Mouse (Mus musculus): ENCODE data around the gene Myrfl. TPM values are rescaled to one million over a fixed set of nuclear protein-coding genes. Genes with fewer than 3 reads are reported as not detected.

Gene Myrfl
- total and polyA plus RNA-seq, 2 experiments, result not detected

DNA sequence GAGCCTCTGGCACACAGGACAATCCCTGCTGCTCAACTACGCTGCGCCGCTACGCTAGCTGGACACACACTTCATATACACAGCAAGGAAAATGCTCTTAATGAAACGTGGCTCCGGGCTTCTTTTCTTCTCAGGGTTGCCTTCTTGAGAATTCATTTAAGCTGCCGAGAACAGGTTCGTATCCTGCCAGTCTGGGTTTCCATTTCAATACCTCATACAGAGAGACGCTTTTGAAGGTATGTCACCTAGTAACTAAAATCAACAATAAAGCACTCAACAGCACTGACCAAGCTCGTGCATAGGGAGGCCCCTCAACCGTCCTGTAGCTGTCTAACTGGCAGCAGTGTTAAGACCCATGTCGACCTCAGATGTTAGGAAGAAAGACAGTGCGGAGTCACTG lies 35.7 kb upstream of the Myrfl start:
- Histone ChIP-seq H3K79me2 (ENCODE audit: control insufficient read depth, insufficient read depth, low read length) (no peaks in the 10 kb centered on the region), H3K27ac (replicated peaks; ENCODE audit: insufficient read depth, low read depth, low read length) (no peak overlapping the region), H3K9ac (ENCODE audit: low read depth, low read length) (no peak overlapping the region), H3K36me3 (ENCODE audit: control insufficient read depth, insufficient read depth, low read length) (peaks cover 46% of the 10 kb centered on the region), H3K4me3 (ENCODE audit: insufficient read depth, low read depth, low read length) (no peak overlapping the region), H3K27me3 (ENCODE audit: control insufficient read depth, insufficient read depth, low read length) (no peaks in the 10 kb centered on the region), H3K4me1 (ENCODE audit: control insufficient read depth, insufficient read depth, low read length) (no peaks in the 10 kb centered on the region)
- TF ChIP-seq POLR2A (IDR thresholded peaks at IDR 0.05; ENCODE audit: extremely low read depth, insufficient read depth, low read length) (no peak), CTCF (IDR thresholded peaks at IDR 0.05; ENCODE audit: low read depth, low read length) (no peak)
- no peak for DNase-seq (ENCODE audit: extremely low read depth, low read depth, low spot score)
- 94% methylated on average over 13 of the region's 13 CpGs for WGBS

DNA sequence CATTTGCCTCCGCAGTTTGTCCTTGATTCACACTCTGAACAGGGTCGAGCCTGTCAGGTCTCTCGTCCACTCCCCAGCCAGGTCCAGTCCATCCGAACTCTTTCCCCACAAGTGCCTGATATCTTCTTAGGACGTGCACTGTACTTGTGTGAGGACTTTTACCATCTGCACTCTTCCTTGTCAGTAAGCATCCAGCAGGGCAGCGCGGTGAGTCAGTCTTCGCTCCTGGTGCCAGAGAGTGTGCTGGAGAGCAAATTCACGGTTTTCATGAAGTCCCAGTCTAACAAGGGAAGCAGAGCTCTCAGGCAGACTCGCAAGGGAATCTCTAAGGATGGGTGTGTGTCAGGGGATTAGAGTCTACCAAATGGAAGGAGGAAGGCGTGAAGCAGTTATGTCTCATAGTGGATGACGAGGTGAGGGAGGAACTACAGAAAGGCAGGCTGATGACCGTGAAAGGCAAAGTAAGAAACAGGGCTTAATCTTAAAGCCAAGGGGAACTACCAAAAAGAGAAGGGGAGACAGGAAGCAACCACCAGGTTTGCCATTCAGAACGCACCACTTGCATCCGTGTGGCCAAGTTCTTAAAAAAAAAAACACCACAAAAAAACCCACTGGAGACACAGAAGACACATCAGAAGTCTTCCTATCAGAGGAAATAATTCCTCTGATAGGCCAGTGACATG lies 34.9 kb upstream of the Myrfl start:
- H3K27ac ChIP-seq (replicated peaks; ENCODE audit: insufficient read depth, low read depth, low read length), result no peak overlapping the region
- 91% methylated on average over 15 of the region's 15 CpGs for WGBS
- no peaks in the 10 kb centered on the region for H3K27me3 ChIP-seq (ENCODE audit: control insufficient read depth, insufficient read depth, low read length)
- peaks cover 48% of the 10 kb centered on the region for H3K36me3 ChIP-seq (ENCODE audit: control insufficient read depth, insufficient read depth, low read length)
- no peaks in the 10 kb centered on the region for H3K79me2 ChIP-seq (ENCODE audit: control insufficient read depth, insufficient read depth, low read length)
- H3K4me1 ChIP-seq (ENCODE audit: control insufficient read depth, insufficient read depth, low read length), result no peaks in the 10 kb centered on the region
- no peak overlapping the region for H3K9ac ChIP-seq (ENCODE audit: low read depth, low read length)
- TF ChIP-seq CTCF (IDR thresholded peaks at IDR 0.05; ENCODE audit: low read depth, low read length) (no peak), POLR2A (IDR thresholded peaks at IDR 0.05; ENCODE audit: extremely low read depth, insufficient read depth, low read length) (no peak)
- no peak overlapping the region for H3K4me3 ChIP-seq (ENCODE audit: insufficient read depth, low read depth, low read length)
- no peak for DNase-seq (ENCODE audit: extremely low read depth, low read depth, low spot score)

DNA sequence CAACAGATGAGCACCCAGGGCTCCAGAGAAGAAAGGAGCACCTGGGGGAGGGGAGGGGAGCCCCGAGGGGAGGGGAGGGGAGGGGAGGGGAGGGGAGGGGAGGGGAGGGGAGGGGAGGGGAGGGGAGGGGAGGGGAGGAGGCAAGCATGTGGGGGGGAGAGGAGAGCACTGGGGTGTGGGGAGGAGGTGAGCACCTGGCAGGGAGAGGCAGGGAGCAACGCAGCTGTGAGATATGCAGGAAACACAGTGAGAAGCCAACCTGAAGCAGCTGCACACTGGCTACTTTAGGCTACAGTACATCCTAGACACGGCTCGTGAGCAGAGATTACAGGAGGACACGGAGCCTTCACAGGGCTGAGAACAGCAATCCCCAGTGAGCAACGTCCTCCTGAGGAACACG lies 34.2 kb upstream of the Myrfl start:
- H3K27ac ChIP-seq (replicated peaks; ENCODE audit: insufficient read depth, low read depth, low read length), result no peak overlapping the region
- WGBS, result 87% methylated on average over 6 of the region's 7 CpGs
- no peak overlapping the region for H3K9ac ChIP-seq (ENCODE audit: low read depth, low read length)
- H3K36me3 ChIP-seq (ENCODE audit: control insufficient read depth, insufficient read depth, low read length), result peaks cover 51% of the 10 kb centered on the region
- TF ChIP-seq POLR2A (IDR thresholded peaks at IDR 0.05; ENCODE audit: extremely low read depth, insufficient read depth, low read length), result no peak
- H3K79me2 ChIP-seq (ENCODE audit: control insufficient read depth, insufficient read depth, low read length), result no peaks in the 10 kb centered on the region
- H3K27me3 ChIP-seq (ENCODE audit: control insufficient read depth, insufficient read depth, low read length), result no peaks in the 10 kb centered on the region
- no peak overlapping the region for H3K4me3 ChIP-seq (ENCODE audit: insufficient read depth, low read depth, low read length)
- DNase-seq (ENCODE audit: extremely low read depth, low read depth, low spot score), result no peak
- H3K4me1 ChIP-seq (ENCODE audit: control insufficient read depth, insufficient read depth, low read length), result no peaks in the 10 kb centered on the region

DNA sequence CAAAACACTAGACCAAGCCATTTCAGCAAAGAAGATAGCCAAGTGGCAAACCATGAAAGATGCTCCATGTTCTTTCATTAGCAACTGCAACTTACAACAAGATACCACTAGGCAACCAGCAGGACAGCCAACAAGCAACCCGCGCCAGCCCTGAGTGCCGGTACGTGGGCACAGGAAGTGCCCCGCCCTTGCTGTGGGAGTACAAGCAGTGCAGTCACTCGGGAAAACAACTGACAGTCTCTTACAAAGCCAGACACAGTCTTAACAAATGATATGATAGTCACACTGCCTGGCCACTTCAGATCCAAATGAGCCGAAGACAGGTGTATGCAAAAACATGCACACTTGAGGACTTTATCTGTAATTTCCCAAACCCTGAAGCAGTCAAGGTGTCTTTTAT lies 33.8 kb upstream of the Myrfl start:
- H3K4me3 ChIP-seq (ENCODE audit: insufficient read depth, low read depth, low read length), result no peak overlapping the region
- H3K9ac ChIP-seq (ENCODE audit: low read depth, low read length), result no peak overlapping the region
- no peaks in the 10 kb centered on the region for H3K4me1 ChIP-seq (ENCODE audit: control insufficient read depth, insufficient read depth, low read length)
- TF ChIP-seq POLR2A (IDR thresholded peaks at IDR 0.05; ENCODE audit: extremely low read depth, insufficient read depth, low read length) (no peak), CTCF (IDR thresholded peaks at IDR 0.05; ENCODE audit: low read depth, low read length) (no peak)
- H3K79me2 ChIP-seq (ENCODE audit: control insufficient read depth, insufficient read depth, low read length), result no peaks in the 10 kb centered on the region
- no peaks in the 10 kb centered on the region for H3K27me3 ChIP-seq (ENCODE audit: control insufficient read depth, insufficient read depth, low read length)
- peaks cover 53% of the 10 kb centered on the region for H3K36me3 ChIP-seq (ENCODE audit: control insufficient read depth, insufficient read depth, low read length)
- 72% methylated on average over 7 of the region's 7 CpGs for WGBS
- DNase-seq (ENCODE audit: extremely low read depth, low read depth, low spot score), result no peak
- H3K27ac ChIP-seq (replicated peaks; ENCODE audit: insufficient read depth, low read depth, low read length), result no peak overlapping the region

DNA sequence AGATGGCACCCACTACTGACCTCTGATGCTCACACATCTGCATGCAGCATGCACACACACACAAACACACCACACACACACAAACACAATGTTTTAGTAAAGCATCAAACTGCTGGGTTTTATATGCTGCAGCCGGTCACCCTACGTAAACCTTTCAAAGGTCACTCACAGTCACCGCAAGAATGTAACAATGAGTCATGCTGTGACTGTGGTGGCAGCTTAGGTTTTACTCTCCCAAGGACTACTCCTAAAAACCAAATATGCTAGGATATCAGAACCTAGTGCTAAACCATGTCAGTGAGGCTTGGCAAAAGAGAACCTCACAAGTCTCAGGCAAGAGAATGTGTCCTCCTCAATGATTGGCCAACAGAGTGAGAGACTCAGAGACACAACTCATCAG lies 32.1 kb upstream of the Myrfl start:
- H3K9ac ChIP-seq (ENCODE audit: low read depth, low read length), result no peak overlapping the region
- peaks cover 49% of the 10 kb centered on the region for H3K36me3 ChIP-seq (ENCODE audit: control insufficient read depth, insufficient read depth, low read length)
- no peak overlapping the region for H3K4me3 ChIP-seq (ENCODE audit: insufficient read depth, low read depth, low read length)
- WGBS, result 90% methylated on average over 3 of the region's 3 CpGs
- no peaks in the 10 kb centered on the region for H3K79me2 ChIP-seq (ENCODE audit: control insufficient read depth, insufficient read depth, low read length)
- H3K27ac ChIP-seq (replicated peaks; ENCODE audit: insufficient read depth, low read depth, low read length), result no peak overlapping the region
- DNase-seq (ENCODE audit: extremely low read depth, low read depth, low spot score), result no peak
- H3K4me1 ChIP-seq (ENCODE audit: control insufficient read depth, insufficient read depth, low read length), result no peaks in the 10 kb centered on the region
- no peaks in the 10 kb centered on the region for H3K27me3 ChIP-seq (ENCODE audit: control insufficient read depth, insufficient read depth, low read length)
- TF ChIP-seq CTCF (IDR thresholded peaks at IDR 0.05; ENCODE audit: low read depth, low read length) (no peak), POLR2A (IDR thresholded peaks at IDR 0.05; ENCODE audit: extremely low read depth, insufficient read depth, low read length) (no peak)

DNA sequence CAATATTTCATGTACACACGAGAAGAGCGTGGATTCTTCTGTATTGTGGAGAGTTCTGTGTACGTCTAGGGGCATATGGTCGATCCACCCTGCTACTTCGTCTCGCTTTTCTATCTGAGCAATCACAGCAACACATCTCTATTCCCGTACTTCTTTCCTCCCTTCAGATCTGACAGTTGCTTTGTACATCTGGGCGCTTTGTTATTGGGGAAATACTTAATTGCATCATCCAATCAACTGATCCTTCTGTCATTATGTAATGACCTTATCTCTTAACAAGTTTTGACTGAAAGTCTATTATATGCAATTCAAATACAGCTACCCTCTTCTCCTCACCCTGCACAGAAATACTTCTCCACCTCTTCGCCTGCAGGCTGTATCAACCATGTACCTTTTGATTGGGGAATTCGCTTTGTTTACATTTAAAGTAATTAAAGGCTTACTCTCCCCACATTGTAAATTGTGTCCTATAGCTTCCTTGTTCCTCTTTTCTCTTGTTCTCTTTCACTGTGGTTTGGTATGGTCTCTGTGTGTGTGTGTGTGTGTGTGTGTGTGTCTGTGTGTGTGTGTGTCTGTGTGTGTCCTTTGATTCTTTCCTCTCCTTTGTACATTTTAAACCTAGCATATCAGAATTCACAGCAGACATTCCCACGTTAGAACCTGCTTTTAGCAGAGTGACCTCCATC lies 29.9 kb upstream of the Myrfl start:
- H3K9ac ChIP-seq (ENCODE audit: low read depth, low read length), result no peak overlapping the region
- no peaks in the 10 kb centered on the region for H3K4me1 ChIP-seq (ENCODE audit: control insufficient read depth, insufficient read depth, low read length)
- peaks cover 39% of the 10 kb centered on the region for H3K36me3 ChIP-seq (ENCODE audit: control insufficient read depth, insufficient read depth, low read length)
- no peaks in the 10 kb centered on the region for H3K79me2 ChIP-seq (ENCODE audit: control insufficient read depth, insufficient read depth, low read length)
- no peak for DNase-seq (ENCODE audit: extremely low read depth, low read depth, low spot score)
- H3K27ac ChIP-seq (replicated peaks; ENCODE audit: insufficient read depth, low read depth, low read length), result no peak overlapping the region
- 92% methylated on average over 11 of the region's 11 CpGs for WGBS
- H3K4me3 ChIP-seq (ENCODE audit: insufficient read depth, low read depth, low read length), result no peak overlapping the region
- TF ChIP-seq CTCF (IDR thresholded peaks at IDR 0.05; ENCODE audit: low read depth, low read length) (no peak), POLR2A (IDR thresholded peaks at IDR 0.05; ENCODE audit: extremely low read depth, insufficient read depth, low read length) (no peak)
- no peaks in the 10 kb centered on the region for H3K27me3 ChIP-seq (ENCODE audit: control insufficient read depth, insufficient read depth, low read length)

Measured in liver, adult 2 months (tissue).